Mouse (Mus musculus): ENCODE measurements around the gene Rab3d. TPM values are rescaled to one million over a fixed set of nuclear protein-coding genes. Genes with fewer than 3 reads are reported as not detected.
A peak's percentile ranks its signal among the peaks of the same experiment; 100 is the strongest.

Rab3d gene
- polyA plus RNA-seq, 1 experiment from 2014 or later, result 21.0 TPM

- Histone ChIP-seq H3K27me3 (peaks cover 12% of the 10 kb centered on the region), H3K4me2 (peak overlapping the region; percentile 69), H3K27ac (no peak overlapping the region), H3K4me1 (peaks cover 26% of the 10 kb centered on the region), H3K9me3 (replicated peaks) (no peaks in the 10 kb centered on the region; the same call in 1 of the 2 replicates), H3K4me3 (no peak overlapping the region), H3K36me3 (ENCODE audit: poor library complexity, severe bottlenecking) (no peaks in the 10 kb centered on the region), H3K9ac (no peak overlapping the region)
- ATAC-seq, result no peak
- 74% methylated on average over 3 of the region's 3 CpGs for WGBS
These were observed 36.6 kb upstream of the Rab3d start for GRCm38 (mm10) chr9:21954635-21955034.

- WGBS, result 17% methylated on average over 3 of the region's 3 CpGs
- Histone ChIP-seq H3K4me3 (no peak overlapping the region), H3K4me1 (peaks cover 26% of the 10 kb centered on the region), H3K9ac (no peak overlapping the region; the same call in 1 of the 2 replicates), H3K27ac (peak overlapping the region; percentile 74), H3K9me3 (replicated peaks) (no peaks in the 10 kb centered on the region; the same call in 1 of the 2 replicates), H3K27me3 (0 out of 2 replicates have a peak, but pooled peaks cover 4% of the 10 kb centered on the region), H3K4me2 (peak overlapping the region; percentile 32), H3K36me3 (ENCODE audit: poor library complexity, severe bottlenecking) (no peaks in the 10 kb centered on the region)
- 0 out of 2 replicates have a peak, but pooled peaks have one; percentile 3 for ATAC-seq
These were observed 35.6 kb upstream of the Rab3d start for GRCm38 (mm10) chr9:21953600-21953999.

GRCm38 (mm10) chr9:21951977-21952376, 34.0 kb upstream of the Rab3d start:
- no peak for ATAC-seq
- 85% methylated on average over 3 of the region's 3 CpGs for WGBS
- Histone ChIP-seq H3K9ac (no peak overlapping the region), H3K27ac (no peak overlapping the region), H3K9me3 (replicated peaks) (no peaks in the 10 kb centered on the region; the same call in 1 of the 2 replicates), H3K4me2 (no peak overlapping the region), H3K36me3 (ENCODE audit: poor library complexity, severe bottlenecking) (no peaks in the 10 kb centered on the region), H3K27me3 (peaks cover 15% of the 10 kb centered on the region; the same call in 1 of the 2 replicates), H3K4me1 (peaks cover 26% of the 10 kb centered on the region), H3K4me3 (no peak overlapping the region)

GRCm38 (mm10) chr9:21950322-21950721, 32.3 kb upstream of the Rab3d start:
- 18% methylated on average over 11 of the region's 11 CpGs for WGBS
- peaks cover 15% of the 10 kb centered on the region; the same call in 1 of the 2 replicates for H3K27me3 ChIP-seq
- H3K4me1 ChIP-seq, result peaks cover 20% of the 10 kb centered on the region
- no peak overlapping the region for H3K4me3 ChIP-seq
- peaks cover 4% of the 10 kb centered on the region; the same call in 1 of the 2 replicates for H3K36me3 ChIP-seq (ENCODE audit: poor library complexity, severe bottlenecking)
- no peak overlapping the region for H3K4me2 ChIP-seq
- no peak overlapping the region for H3K9ac ChIP-seq
- H3K27ac ChIP-seq, result no peak overlapping the region
- no peak for ATAC-seq
- H3K9me3 ChIP-seq (replicated peaks), result no peaks in the 10 kb centered on the region; the same call in 1 of the 2 replicates

GRCm38 (mm10) chr9:21948790-21949189, 30.8 kb upstream of the Rab3d start:
- Histone ChIP-seq H3K4me3 (no peak overlapping the region), H3K36me3 (ENCODE audit: poor library complexity, severe bottlenecking) (peaks cover 13% of the 10 kb centered on the region), H3K4me2 (no peak overlapping the region), H3K9me3 (replicated peaks) (no peaks in the 10 kb centered on the region; the same call in 1 of the 2 replicates), H3K4me1 (peaks cover 10% of the 10 kb centered on the region), H3K9ac (no peak overlapping the region), H3K27me3 (peaks cover 15% of the 10 kb centered on the region; the same call in 1 of the 2 replicates), H3K27ac (no peak overlapping the region)
- ATAC-seq, result no peak
- 71% methylated on average over 6 of the region's 6 CpGs for WGBS

- Histone ChIP-seq H3K4me3 (no peak overlapping the region), H3K4me1 (peaks cover 4% of the 10 kb centered on the region), H3K9ac (no peak overlapping the region), H3K36me3 (ENCODE audit: poor library complexity, severe bottlenecking) (peaks cover 13% of the 10 kb centered on the region), H3K27me3 (peaks cover 15% of the 10 kb centered on the region; the same call in 1 of the 2 replicates), H3K27ac (no peak overlapping the region), H3K9me3 (replicated peaks) (no peaks in the 10 kb centered on the region; the same call in 1 of the 2 replicates), H3K4me2 (no peak overlapping the region)
- ATAC-seq, result no peak
- WGBS, result 48% methylated on average over 8 of the region's 8 CpGs
These were observed 30.2 kb upstream of the Rab3d start for GRCm38 (mm10) chr9:21948146-21948545.

GRCm38 (mm10) chr9:21947540-21948130, 29.6 kb upstream of the Rab3d start:
- no peaks in the 10 kb centered on the region for H3K4me1 ChIP-seq
- peaks cover 15% of the 10 kb centered on the region; the same call in 1 of the 2 replicates for H3K27me3 ChIP-seq
- H3K9ac ChIP-seq, result no peak overlapping the region
- no peak overlapping the region for H3K27ac ChIP-seq
- no peak for ATAC-seq
- H3K4me3 ChIP-seq, result no peak overlapping the region
- H3K36me3 ChIP-seq (ENCODE audit: poor library complexity, severe bottlenecking), result peaks cover 13% of the 10 kb centered on the region
- H3K4me2 ChIP-seq, result peak overlapping the region; percentile 19; the same call in 1 of the 2 replicates
- H3K9me3 ChIP-seq (replicated peaks), result no peaks in the 10 kb centered on the region; the same call in 1 of the 2 replicates
- WGBS, result 7% methylated on average over 23 of the region's 28 CpGs

- Histone ChIP-seq H3K36me3 (ENCODE audit: poor library complexity, severe bottlenecking) (peaks cover 32% of the 10 kb centered on the region), H3K4me3 (no peak overlapping the region), H3K4me1 (no peaks in the 10 kb centered on the region), H3K27me3 (peaks cover 11% of the 10 kb centered on the region; the same call in 1 of the 2 replicates), H3K9ac (no peak overlapping the region), H3K9me3 (replicated peaks) (no peaks in the 10 kb centered on the region), H3K4me2 (no peak overlapping the region), H3K27ac (no peak overlapping the region)
- ATAC-seq, result no peak
- 29% methylated on average over 23 of the region's 23 CpGs for WGBS
These were observed 26.3 kb upstream of the Rab3d start for GRCm38 (mm10) chr9:21944267-21944666.

GRCm38 (mm10) chr9:21943638-21944037, 25.6 kb upstream of the Rab3d start:
- Histone ChIP-seq H3K27ac (no peak overlapping the region), H3K9me3 (replicated peaks) (no peaks in the 10 kb centered on the region), H3K4me1 (no peaks in the 10 kb centered on the region), H3K27me3 (peaks cover 11% of the 10 kb centered on the region; the same call in 1 of the 2 replicates), H3K36me3 (ENCODE audit: poor library complexity, severe bottlenecking) (peaks cover 37% of the 10 kb centered on the region), H3K4me2 (no peak overlapping the region), H3K9ac (no peak overlapping the region), H3K4me3 (no peak overlapping the region)
- 0 out of 2 replicates have a peak, but pooled peaks have one; percentile 1 for ATAC-seq
- WGBS, result 59% methylated on average over 12 of the region's 12 CpGs

GRCm38 (mm10) chr9:21943046-21943445, 25.1 kb upstream of the Rab3d start:
- no peak overlapping the region for H3K27ac ChIP-seq
- no peaks in the 10 kb centered on the region for H3K9me3 ChIP-seq (replicated peaks)
- WGBS, result 83% methylated on average over 10 of the region's 12 CpGs
- peaks cover 37% of the 10 kb centered on the region for H3K36me3 ChIP-seq (ENCODE audit: poor library complexity, severe bottlenecking)
- H3K27me3 ChIP-seq, result peaks cover 7% of the 10 kb centered on the region; the same call in 1 of the 2 replicates
- no peak overlapping the region for H3K4me3 ChIP-seq
- H3K4me2 ChIP-seq, result no peak overlapping the region
- ATAC-seq, result no peak
- no peak overlapping the region for H3K9ac ChIP-seq
- peaks cover 6% of the 10 kb centered on the region for H3K4me1 ChIP-seq

- Histone ChIP-seq H3K27ac (no peak overlapping the region), H3K27me3 (no peaks in the 10 kb centered on the region), H3K4me3 (peak overlapping the region; percentile 73), H3K4me1 (peaks cover 21% of the 10 kb centered on the region), H3K9ac (peak overlapping the region; percentile 84), H3K4me2 (peak overlapping the region; percentile 76), H3K36me3 (ENCODE audit: poor library complexity, severe bottlenecking) (peaks cover 24% of the 10 kb centered on the region), H3K9me3 (replicated peaks) (no peaks in the 10 kb centered on the region)
- ATAC-seq, result no peak
- WGBS, result 86% methylated on average over 4 of the region's 4 CpGs
These were observed 20.4 kb upstream of the Rab3d start for GRCm38 (mm10) chr9:21938234-21938855.

GRCm38 (mm10) chr9:21937711-21938175, 19.8 kb upstream of the Rab3d start:
- 74% methylated on average over 4 of the region's 4 CpGs for WGBS
- H3K27me3 ChIP-seq, result no peaks in the 10 kb centered on the region
- no peak overlapping the region for H3K27ac ChIP-seq
- peak; percentile 16; the same call in 1 of the 2 replicates for ATAC-seq
- peaks cover 21% of the 10 kb centered on the region for H3K4me1 ChIP-seq
- peak overlapping the region; percentile 76 for H3K4me2 ChIP-seq
- peaks cover 24% of the 10 kb centered on the region for H3K36me3 ChIP-seq (ENCODE audit: poor library complexity, severe bottlenecking)
- H3K9ac ChIP-seq, result peak overlapping the region; percentile 84
- H3K4me3 ChIP-seq, result peak overlapping the region; percentile 73
- no peaks in the 10 kb centered on the region for H3K9me3 ChIP-seq (replicated peaks)

All from forebrain, embryonic 13.5 days (tissue).